Mouse (Mus musculus) MN1 (cell line): ENCODE data around the gene Rpl13a.
"Not testable (repeated sequence)": the region's sequence is repeated elsewhere in the genome, so short reads cannot be mapped to it uniquely, and the experiment has no call there.

Experiments
- DNase-seq: peaks from one replicate; pipeline ENCODE4 v3.0.0-alpha.2; 2016; ENCODE audit warnings: low spot score

Gene Rpl13a

GRCm38 (mm10) chr7:45156206-45156605, 27.6 kb upstream of the Rpl13a start:
- DNase-seq, result no peak

GRCm38 (mm10) chr7:45155590-45155989, 27.0 kb upstream of the Rpl13a start:
- no peak for DNase-seq

- DNase-seq, result peak; percentile 52
These were observed 26.5 kb upstream of the Rpl13a start for GRCm38 (mm10) chr7:45154993-45155514.

- DNase-seq, result peak; percentile 95
These were observed 25.8 kb upstream of the Rpl13a start, which contains the start of the genes Pih1d1 and Aldh16a1 for GRCm38 (mm10) chr7:45154096-45154992. TSS of gene Pih1d1 (plus strand) at chr7:45154303. TSS of gene Aldh16a1 (minus strand) at chr7:45154584.

- no peak for DNase-seq
These were observed 25.0 kb upstream of the Rpl13a start for GRCm38 (mm10) chr7:45153586-45153985.

GRCm38 (mm10) chr7:45153052-45153451, 24.5 kb upstream of the Rpl13a start:
- not testable (repeated sequence) for DNase-seq

GRCm38 (mm10) chr7:45151303-45151702, 22.7 kb upstream of the Rpl13a start:
- no peak for DNase-seq

GRCm38 (mm10) chr7:45150321-45150720, 21.8 kb upstream of the Rpl13a start:
- DNase-seq, result no peak

GRCm38 (mm10) chr7:45149545-45149944, 21.0 kb upstream of the Rpl13a start:
- DNase-seq, result no peak

- DNase-seq, result no peak
These were observed 20.1 kb upstream of the Rpl13a start for GRCm38 (mm10) chr7:45148534-45149098.

- no peak for DNase-seq
These were observed 19.3 kb upstream of the Rpl13a start for GRCm38 (mm10) chr7:45147899-45148298.

- DNase-seq, result no peak
These were observed 18.7 kb upstream of the Rpl13a start for GRCm38 (mm10) chr7:45147267-45147666.

- DNase-seq, result no peak
These were observed 16.9 kb upstream of the Rpl13a start for GRCm38 (mm10) chr7:45145460-45145859.

GRCm38 (mm10) chr7:45144368-45145174, 16.0 kb upstream of the Rpl13a start:
- DNase-seq, result no peak

GRCm38 (mm10) chr7:45141914-45142313, 13.4 kb upstream of the Rpl13a start:
- DNase-seq, result no peak

GRCm38 (mm10) chr7:45141319-45141718, 12.8 kb upstream of the Rpl13a start:
- DNase-seq, result no peak

- DNase-seq, result no peak
These were observed 11.6 kb upstream of the Rpl13a start for GRCm38 (mm10) chr7:45139904-45140723.

- DNase-seq, result no peak
These were observed 9.8 kb upstream of the Rpl13a start for GRCm38 (mm10) chr7:45138403-45138802.

- DNase-seq, result no peak
These were observed 8.8 kb upstream of the Rpl13a start for GRCm38 (mm10) chr7:45137171-45138006.

GRCm38 (mm10) chr7:45135993-45136567, 7.5 kb upstream of the Rpl13a start, which contains the start of the genes Gm45713 and Flt3l:
TSS of gene Gm45713 (minus strand) at chr7:45136231.
TSS of gene Flt3l (minus strand) at chr7:45136432.
- DNase-seq, result peak; percentile 90
